Comparison of ENCODE assay signal across 8 mouse cellular contexts in the genomic region with DNA sequence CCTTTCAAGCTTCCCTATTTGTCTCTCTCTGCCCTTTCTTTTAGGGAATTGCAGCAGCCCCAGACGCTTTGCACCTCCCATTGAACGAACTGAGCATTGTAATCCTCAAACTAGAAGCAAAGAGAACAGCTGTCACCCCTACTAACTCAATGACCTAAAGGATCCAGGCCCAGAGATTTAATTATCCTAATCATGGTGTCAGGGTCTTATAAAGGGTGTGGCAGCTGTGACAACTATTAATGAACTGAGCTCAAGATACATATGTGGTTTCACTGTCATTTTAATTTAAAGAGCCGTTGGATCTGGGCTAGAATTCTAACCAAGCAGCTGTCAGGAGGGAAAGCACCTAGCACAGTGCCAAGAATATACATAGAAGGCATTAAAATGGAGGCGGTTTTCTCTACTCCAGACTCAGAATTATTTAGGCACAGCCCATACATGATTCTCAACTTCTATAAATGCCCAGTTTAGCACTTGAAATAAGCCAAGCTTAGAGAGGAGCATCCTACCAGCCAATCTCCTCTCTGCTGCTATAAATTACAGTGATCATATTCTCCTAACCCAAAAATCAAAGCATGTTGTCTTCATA. TPM values are rescaled to one million over a fixed set of nuclear protein-coding genes. Genes with fewer than 3 reads are reported as not detected.
DNase-seq lines count a peak whose midpoint lies in the region; ATAC-seq lines count a peak whose summit lies in the region.

No protein-coding gene starts in this region.

- DNase-seq in left cerebral cortex, postnatal 14 days (ENCODE audit: low spot score in 2 of 2), result peak; percentile 47 to 83
- no peak for DNase-seq in left cerebral cortex, adult 11 months (ENCODE audit: low spot score)
- DNase-seq in embryonic facial prominence, embryonic 14.5 days (ENCODE audit: low spot score), result peak; percentile 41
- DNase-seq in cerebellum, postnatal 14 days, result no peak
- no peak for DNase-seq in layer of hippocampus, adult 8-10 months (ENCODE audit: low spot score in 2 of 2)
- DNase-seq in adrenal gland, adult 8-10 months, result no peak

- peaks cover 30% of the 10 kb centered on the region for H3K36me3 ChIP-seq in embryonic facial prominence, embryonic 14.5 days (ENCODE audit: control insufficient read depth, insufficient read depth, low read length)
- no peaks in the 10 kb centered on the region for H3K36me3 ChIP-seq in intestine, embryonic 16.5 days (ENCODE audit: control insufficient read depth, insufficient read depth, low read length)
- H3K36me3 ChIP-seq in neural tube, embryonic 15.5 days, result peaks cover 15% of the 10 kb centered on the region

- peak overlapping the region; percentile 52; the same call in 1 of the 2 replicates for H3K9ac ChIP-seq in embryonic facial prominence, embryonic 14.5 days (ENCODE audit: low read depth, low read length)
- peak overlapping the region; percentile 55; the same call in 1 of the 2 replicates for H3K9ac ChIP-seq in intestine, embryonic 16.5 days (ENCODE audit: low read depth, low read length)
- H3K9ac ChIP-seq in neural tube, embryonic 15.5 days (replicated peaks), result peak overlapping the region; percentile 43

- peaks cover 5% of the 10 kb centered on the region for H3K4me1 ChIP-seq in embryonic facial prominence, embryonic 14.5 days (ENCODE audit: control insufficient read depth, insufficient read depth, low read length)
- H3K4me1 ChIP-seq in intestine, embryonic 16.5 days (ENCODE audit: control insufficient read depth, insufficient read depth, low read length), result peaks cover 8% of the 10 kb centered on the region; the same call in 1 of the 2 replicates
- peaks cover 42% of the 10 kb centered on the region for H3K4me1 ChIP-seq in neural tube, embryonic 15.5 days

- peak overlapping the region; percentile 64; the same call in 1 of the 2 replicates for H3K27ac ChIP-seq in embryonic facial prominence, embryonic 14.5 days (replicated peaks; ENCODE audit: low read depth, low read length)
- no peak overlapping the region for H3K27ac ChIP-seq in intestine, embryonic 16.5 days (ENCODE audit: low read length)
- H3K27ac ChIP-seq in neural tube, embryonic 15.5 days (replicated peaks), result peak overlapping the region; percentile 97

- peak overlapping the region; percentile 96 for H3K4me3 ChIP-seq in embryonic facial prominence, embryonic 14.5 days (ENCODE audit: low read depth, low read length)
- no peak overlapping the region for H3K4me3 ChIP-seq in intestine, embryonic 16.5 days (ENCODE audit: low read length)
- H3K4me3 ChIP-seq in neural tube, embryonic 15.5 days (replicated peaks), result peak overlapping the region; percentile 63

- peak overlapping the region; percentile 61 for H3K4me2 ChIP-seq in embryonic facial prominence, embryonic 14.5 days (ENCODE audit: low read depth, low read length)
- H3K4me2 ChIP-seq in intestine, embryonic 16.5 days (ENCODE audit: low read depth, low read length), result peak overlapping the region; percentile 84
- peak overlapping the region; percentile 67 for H3K4me2 ChIP-seq in neural tube, embryonic 15.5 days

- ATAC-seq in embryonic facial prominence, embryonic 14.5 days (ENCODE audit: low read depth), result no peak; the same call in 1 of the 2 replicates
- no peak for ATAC-seq in intestine, embryonic 16.5 days
- 0 out of 2 replicates have a peak, but pooled peaks have one; percentile 1 for ATAC-seq in neural tube, embryonic 15.5 days (ENCODE audit: low FRiP score)

- no peaks in the 10 kb centered on the region for H3K9me3 ChIP-seq in embryonic facial prominence, embryonic 14.5 days (ENCODE audit: control insufficient read depth, low read length)
- no peaks in the 10 kb centered on the region for H3K9me3 ChIP-seq in intestine, embryonic 16.5 days (ENCODE audit: control insufficient read depth, low read length)
- no peaks in the 10 kb centered on the region for H3K9me3 ChIP-seq in neural tube, embryonic 15.5 days (replicated peaks)

- WGBS in embryonic facial prominence, embryonic 14.5 days, result 19% methylated on average over 4 of the region's 4 CpGs
- WGBS in intestine, embryonic 16.5 days, result 27% methylated on average over 4 of the region's 4 CpGs
- 6% methylated on average over 4 of the region's 4 CpGs for WGBS in neural tube, embryonic 15.5 days

- no peaks in the 10 kb centered on the region for H3K27me3 ChIP-seq in embryonic facial prominence, embryonic 14.5 days (replicated peaks; ENCODE audit: control insufficient read depth, insufficient read depth, low read length)
- H3K27me3 ChIP-seq in intestine, embryonic 16.5 days (replicated peaks; ENCODE audit: control insufficient read depth, insufficient read depth, low read length), result no peaks in the 10 kb centered on the region
- no peaks in the 10 kb centered on the region for H3K27me3 ChIP-seq in neural tube, embryonic 15.5 days (replicated peaks)

- intact Hi-C loops in left cerebral cortex, postnatal 14 days (cut with DNase I), result loop anchor here (2.0 kb wide), 1 partner anchor 15 kb away; no protein-coding TSS in a partner anchor

RNA-seq across cellular contexts. Expression of a gene that starts 0.8 kb away (rescaled TPM):
- total RNA-seq in left cerebral cortex, postnatal 14 days (2021), result 100 to 1,000 TPM; 136 to 152 TPM
- 50.3 and 60.5 TPM in 2 replicates for polyA plus RNA-seq in embryonic facial prominence, embryonic 14.5 days (2014; fragmentation: Nextera tagmentation; extraction: Ambion mirVana)
- 26.5 and 31.0 TPM in 2 replicates for polyA plus RNA-seq in intestine, embryonic 16.5 days (2015; fragmentation: Nextera tagmentation; extraction: Ambion mirVana)
- polyA plus RNA-seq in neural tube, embryonic 15.5 days (2015; fragmentation: Nextera tagmentation; extraction: Ambion mirVana), result 131 and 146 TPM in 2 replicates
- 100 to 1,000 TPM; 144 to 183 (median 161) TPM for total RNA-seq in layer of hippocampus, adult 8-10 months (2022)
- total RNA-seq in adrenal gland, adult 8-10 months (2022), result 100 to 1,000 TPM in 1 of 4 experiments, 10 to 100 TPM in 3; 81.3 to 124 (median 91.5) TPM

RNA-seq across cellular contexts. Expression of a gene that starts 17.4 kb away (rescaled TPM):
- 100 to 1,000 TPM; 489 to 493 TPM for total RNA-seq in left cerebral cortex, postnatal 14 days (2021)
- 10.9 and 15.8 TPM in 2 replicates for polyA plus RNA-seq in embryonic facial prominence, embryonic 14.5 days (2014; fragmentation: Nextera tagmentation; extraction: Ambion mirVana)
- 1.9 and 2.6 TPM in 2 replicates for polyA plus RNA-seq in intestine, embryonic 16.5 days (2015; fragmentation: Nextera tagmentation; extraction: Ambion mirVana)
- polyA plus RNA-seq in neural tube, embryonic 15.5 days (2015; fragmentation: Nextera tagmentation; extraction: Ambion mirVana), result 32.5 and 38.6 TPM in 2 replicates
- 100 to 1,000 TPM; 585 to 644 (median 617) TPM for total RNA-seq in layer of hippocampus, adult 8-10 months (2022)
- 10 to 100 TPM; 10.4 to 17.5 (median 12.5) TPM for total RNA-seq in adrenal gland, adult 8-10 months (2022)

Comparison
In these comparisons a context has a peak if more than half of its experiments do, and no peak if none do; other contexts are left out.
1. DNase-seq: peak in left cerebral cortex, postnatal 14 days (2 of 2) and embryonic facial prominence, embryonic 14.5 days (single experiment); none in left cerebral cortex, adult 11 months (single experiment), cerebellum, postnatal 14 days (0 of 2), layer of hippocampus, adult 8-10 months (0 of 2) and adrenal gland, adult 8-10 months (single experiment).
2. RNA of a gene that starts 17.4 kb away (total RNA-seq): 585 to 644 TPM in layer of hippocampus, adult 8-10 months and 489 to 493 TPM in left cerebral cortex, postnatal 14 days; 10.4 to 17.5 TPM in adrenal gland, adult 8-10 months; every median in the first group is over 10 times any median in the second.
3. Peak in every context shown above with its lines, with median percentiles within 50 percentile points of each other: H3K4me2 ChIP-seq and H3K9ac ChIP-seq.